Mouse (Mus musculus) hindbrain, embryonic 15.5 days (tissue): ENCODE measurements around the gene Phf5a. TPM values are rescaled to one million over a fixed set of nuclear protein-coding genes. Genes with fewer than 3 reads are reported as not detected.
A peak's percentile ranks its signal among the peaks of the same experiment; 100 is the strongest.

Experiments
- ATAC-seq: fragments of 200-750 bp; cut with Nextera tagmentation; 2 replicates; pipeline ENCODE4 v1.8.0; 2017; ENCODE audit warnings: low read depth, moderate number of reproducible peaks, moderate TSS enrichment; ENCODE audit not compliant: low FRiP score
- H3K27ac ChIP-seq: fragments of 300-500 bp; sonication (generic); replicated peaks from 2 replicates; pipeline ENCODE4 v1.5.1; 2015; ENCODE audit warnings: mild to moderate bottlenecking, inconsistent platforms
- H3K27me3 ChIP-seq: fragments of 300-500 bp; sonication (generic); 2 replicates; pipeline ENCODE4 v1.6.1; 2015; ENCODE audit warnings: control low read depth, inconsistent platforms
- H3K36me3 ChIP-seq: fragments of 300-500 bp; sonication (generic); 2 replicates; pipeline ENCODE4 v1.6.1; 2015; ENCODE audit warnings: control low read depth, inconsistent platforms
- H3K4me1 ChIP-seq: fragments of 300-500 bp; sonication (generic); replicated peaks from 2 replicates; pipeline ENCODE4 v1.6.1; 2015; ENCODE audit warnings: control low read depth, inconsistent platforms
- H3K4me2 ChIP-seq: fragments of 300-500 bp; sonication (generic); 2 replicates; pipeline ENCODE4 v1.6.1; 2015; ENCODE audit warnings: moderate library complexity, mild to moderate bottlenecking, inconsistent platforms
- H3K4me3 ChIP-seq: fragments of 300-500 bp; sonication (generic); 2 replicates; pipeline ENCODE4 v1.5.1; 2015; ENCODE audit warnings: mild to moderate bottlenecking, inconsistent platforms
- H3K9ac ChIP-seq: fragments of 300-500 bp; sonication (generic); 2 replicates; pipeline ENCODE4 v1.6.1; 2015; ENCODE audit warnings: inconsistent platforms
- H3K9me3 ChIP-seq: fragments of 300-500 bp; sonication (generic); 2 replicates; pipeline ENCODE4 v1.6.1; 2016; ENCODE audit warnings: control low read depth, inconsistent platforms
- WGBS: fragments of 180-500 bp; shearing (Covaris S2); methylation state at CpG from one replicate; pipeline ENCODE4 v1.1.7; 2015; 5-methylcytosine and 5-hydroxymethylcytosine counted together
- polyA plus RNA-seq: library from polyadenylated mRNA; unstranded; fragments of >200 nt; fragmentation: Nextera tagmentation; extraction: Ambion mirVana; gene quantifications from 2 replicates; pipeline ENCODE4 v1.2.1, GENCODE M21; 2015

The Phf5a gene
- polyA plus RNA-seq, 1 experiment from 2014 or later = 123 TPM

- no peaks in the 10 kb centered on the region for H3K9me3 ChIP-seq
- peak; percentile 82 for ATAC-seq
- H3K4me2 ChIP-seq = peak within 1 kb of the TSS; percentile 73
- H3K9ac ChIP-seq = peak within 1 kb of the TSS; percentile 88
- peaks cover 31% of the 10 kb centered on the region for H3K36me3 ChIP-seq
- under 1% methylated on average over 53 of the region's 53 CpGs for WGBS
- H3K27me3 ChIP-seq = no peaks in the 10 kb centered on the region
- peak within 1 kb of the TSS; percentile 87 for H3K4me3 ChIP-seq
- H3K4me1 ChIP-seq = peaks cover 39% of the 10 kb centered on the region
- H3K27ac ChIP-seq = peak within 1 kb of the TSS; percentile 98
These were observed 788 bp upstream of the Phf5a start, which contains the start of gene Aco2 for GRCm38 (mm10) chr15:81872262-81873136. TSS of gene Aco2 (plus strand) at chr15:81872309.

DNA sequence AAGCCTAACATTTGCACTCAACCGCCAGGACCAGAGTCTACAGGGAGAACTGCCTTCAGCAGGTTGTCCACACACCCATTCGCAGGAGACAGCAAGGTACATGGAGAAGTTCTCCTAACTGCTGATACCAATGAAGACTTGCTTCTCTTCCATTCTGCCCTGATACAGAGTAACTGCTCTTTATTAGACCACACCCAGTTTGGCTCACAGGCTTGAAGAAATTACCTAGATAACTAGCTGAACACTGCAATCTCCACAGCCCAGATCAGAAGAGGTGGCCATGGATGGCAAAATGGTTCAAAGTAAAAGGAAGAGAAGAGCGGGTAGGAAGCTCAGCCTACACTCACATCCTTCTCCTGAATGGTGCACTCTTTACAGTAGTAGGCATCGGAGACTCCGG, 1.7 kb downstream of the Phf5a start:
- no peak overlapping the region for H3K4me2 ChIP-seq
- H3K4me1 ChIP-seq = peaks cover 32% of the 10 kb centered on the region
- H3K27ac ChIP-seq = no peak overlapping the region
- WGBS = 97% methylated on average over 5 of the region's 5 CpGs
- no peak overlapping the region for H3K9ac ChIP-seq
- no peak for ATAC-seq
- no peaks in the 10 kb centered on the region for H3K9me3 ChIP-seq
- H3K4me3 ChIP-seq = no peak overlapping the region
- H3K36me3 ChIP-seq = peaks cover 55% of the 10 kb centered on the region
- H3K27me3 ChIP-seq = no peaks in the 10 kb centered on the region

DNA sequence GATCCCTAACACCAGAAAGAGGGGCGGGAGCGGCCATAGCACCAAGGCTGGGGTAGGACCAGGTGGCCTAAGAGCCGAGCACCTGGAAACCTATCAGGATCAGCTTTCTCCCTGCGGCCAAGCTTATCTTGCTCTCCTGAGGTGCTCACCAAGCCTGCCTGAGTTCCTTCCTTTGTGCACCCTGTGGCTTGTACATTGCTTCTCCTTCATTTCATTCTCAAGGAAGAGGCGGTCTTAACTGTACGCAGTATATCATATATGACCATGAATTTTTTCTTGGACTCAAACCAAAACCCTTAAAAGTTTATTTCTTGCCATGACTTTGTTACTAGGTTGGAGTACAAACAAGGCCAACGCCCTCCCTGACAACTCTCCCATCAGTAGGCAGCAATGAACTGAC, 7.5 kb downstream of the Phf5a start:
- Histone ChIP-seq H3K9me3 (no peaks in the 10 kb centered on the region), H3K4me3 (no peak overlapping the region), H3K4me1 (peaks cover 11% of the 10 kb centered on the region), H3K4me2 (no peak overlapping the region), H3K27me3 (no peaks in the 10 kb centered on the region), H3K27ac (no peak overlapping the region), H3K36me3 (peaks cover 46% of the 10 kb centered on the region), H3K9ac (no peak overlapping the region)
- whole genome bisulfite sequencing = 98% methylated on average over 7 of the region's 7 CpGs
- no peak for ATAC-seq

DNA sequence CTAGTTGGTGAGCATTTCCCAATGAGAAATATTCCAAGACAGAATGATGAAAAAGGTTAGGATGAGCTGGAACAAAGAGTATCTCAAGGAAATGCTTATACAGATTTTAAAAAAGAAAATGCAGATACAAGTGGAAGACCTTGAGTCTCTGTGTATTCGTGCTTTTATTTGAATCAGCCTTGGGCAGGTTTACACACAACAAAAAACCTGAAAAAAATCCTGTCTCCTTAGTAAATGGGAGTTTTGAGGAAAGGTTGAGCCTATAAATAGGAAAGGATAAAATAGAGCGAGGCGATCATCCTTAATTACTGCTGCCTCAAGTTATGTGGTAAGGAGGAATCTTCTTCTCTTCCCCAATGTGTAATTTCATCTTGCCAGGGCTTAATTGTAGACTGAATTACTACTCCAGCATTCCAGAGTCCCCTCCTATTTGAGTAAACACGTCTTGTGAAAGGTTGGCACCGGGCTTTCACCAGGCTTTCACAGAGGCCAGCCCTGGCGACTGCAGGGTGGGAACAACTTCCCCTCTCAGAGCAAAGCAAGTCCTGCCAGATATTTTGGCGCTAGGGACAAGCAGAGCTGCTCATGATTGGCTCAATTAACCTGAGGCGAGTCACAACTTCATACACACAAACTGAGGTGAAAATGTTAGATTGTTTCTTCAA, 11.1 kb downstream of the Phf5a start:
- H3K27ac ChIP-seq = peak overlapping the region; percentile 97
- WGBS = 43% methylated on average over 8 of the region's 8 CpGs
- H3K9ac ChIP-seq = peak overlapping the region; percentile 25; the same call in 1 of the 2 replicates
- H3K36me3 ChIP-seq = peaks cover 11% of the 10 kb centered on the region
- peak overlapping the region; percentile 95 for H3K4me3 ChIP-seq
- H3K4me2 ChIP-seq = peak overlapping the region; percentile 89
- H3K9me3 ChIP-seq = no peaks in the 10 kb centered on the region
- peaks cover 36% of the 10 kb centered on the region for H3K4me1 ChIP-seq
- no peak for ATAC-seq
- no peaks in the 10 kb centered on the region for H3K27me3 ChIP-seq

DNA sequence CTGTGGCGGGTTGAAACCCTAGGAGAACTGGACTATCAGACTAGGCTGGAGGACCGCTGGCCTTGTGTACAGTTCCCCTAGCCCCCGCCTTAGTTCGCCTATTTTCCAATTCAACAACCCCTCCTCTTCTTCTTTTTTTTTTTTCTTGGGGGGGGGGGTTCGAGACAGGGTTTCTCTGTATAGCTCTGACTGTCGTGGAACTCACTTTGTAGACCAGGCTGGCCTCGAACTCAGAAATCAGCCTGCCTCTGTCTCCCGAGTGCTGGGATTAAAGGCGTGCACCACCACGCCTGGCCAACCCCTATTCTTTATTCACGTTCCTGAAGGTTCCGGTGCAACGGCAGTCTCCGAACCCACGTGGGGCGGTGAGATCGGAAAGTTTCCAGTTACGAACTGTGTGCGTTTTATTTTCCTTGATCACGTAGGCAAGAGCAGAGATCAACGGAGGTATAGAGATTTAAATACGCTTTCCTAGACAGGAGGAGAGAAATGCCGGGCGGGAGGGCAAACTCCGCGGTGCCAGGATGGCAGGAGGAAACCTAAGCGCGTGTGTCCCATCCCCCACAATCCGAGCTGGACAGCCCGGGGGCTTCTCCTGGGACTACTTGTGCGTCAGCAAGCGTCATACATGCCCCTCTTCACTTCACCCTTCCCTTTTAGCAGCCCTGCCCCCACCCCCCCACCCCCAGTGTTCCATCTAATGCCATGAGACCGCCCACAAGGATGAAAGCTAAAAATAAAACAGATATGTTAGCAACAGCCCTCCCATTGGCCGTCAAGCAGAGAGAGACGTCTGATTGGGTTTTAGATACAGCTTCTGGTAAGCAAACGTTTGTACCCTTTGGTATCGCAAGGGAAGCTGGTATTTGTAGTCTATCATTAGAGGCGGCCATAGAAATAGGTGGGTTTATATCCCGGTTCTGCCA, 12.1 kb downstream of the Phf5a start:
- H3K9ac ChIP-seq = peak overlapping the region; percentile 64
- peak overlapping the region; percentile 97 for H3K27ac ChIP-seq
- H3K27me3 ChIP-seq = no peaks in the 10 kb centered on the region
- peaks cover 43% of the 10 kb centered on the region for H3K4me1 ChIP-seq
- H3K36me3 ChIP-seq = peaks cover 3% of the 10 kb centered on the region; the same call in 1 of the 2 replicates
- H3K9me3 ChIP-seq = no peaks in the 10 kb centered on the region
- peak; percentile 85 for ATAC-seq
- WGBS = under 1% methylated on average over 39 of the region's 39 CpGs
- H3K4me2 ChIP-seq = peak overlapping the region; percentile 89
- H3K4me3 ChIP-seq = peak overlapping the region; percentile 95

GRCm38 (mm10) chr15:81858517-81859329, 13.0 kb downstream of the Phf5a start, which contains the start of gene Tob2:
TSS of gene Tob2 (minus strand) at chr15:81858796.
- H3K36me3 ChIP-seq = no peaks in the 10 kb centered on the region
- H3K9ac ChIP-seq = peak within 1 kb of the TSS; percentile 88
- peak within 1 kb of the TSS; percentile 95 for H3K4me3 ChIP-seq
- peak within 1 kb of the TSS; percentile 89 for H3K4me2 ChIP-seq
- H3K4me1 ChIP-seq = peaks cover 43% of the 10 kb centered on the region
- under 1% methylated on average over 44 of the region's 44 CpGs for WGBS
- H3K27me3 ChIP-seq = no peaks in the 10 kb centered on the region
- H3K27ac ChIP-seq = peak within 1 kb of the TSS; percentile 97
- H3K9me3 ChIP-seq = no peaks in the 10 kb centered on the region
- ATAC-seq = 0 out of 2 replicates have a peak, but pooled peaks have one; percentile 5

GRCm38 (mm10) chr15:81858138-81858516, 13.6 kb downstream of the Phf5a start:
- H3K27me3 ChIP-seq = no peaks in the 10 kb centered on the region
- ATAC-seq = peak; percentile 24; the same call in 1 of the 2 replicates
- H3K4me3 ChIP-seq = peak overlapping the region; percentile 95
- peaks cover 43% of the 10 kb centered on the region for H3K4me1 ChIP-seq
- peak overlapping the region; percentile 89 for H3K4me2 ChIP-seq
- under 1% methylated on average over 23 of the region's 23 CpGs for WGBS
- H3K27ac ChIP-seq = peak overlapping the region; percentile 97
- H3K9ac ChIP-seq = peak overlapping the region; percentile 88
- H3K9me3 ChIP-seq = no peaks in the 10 kb centered on the region
- no peaks in the 10 kb centered on the region for H3K36me3 ChIP-seq

- H3K4me3 ChIP-seq = peak overlapping the region; percentile 95
- H3K4me1 ChIP-seq = peaks cover 43% of the 10 kb centered on the region
- no peaks in the 10 kb centered on the region for H3K9me3 ChIP-seq
- no peaks in the 10 kb centered on the region for H3K36me3 ChIP-seq
- WGBS = under 1% methylated on average over 33 of the region's 33 CpGs
- ATAC-seq = no peak
- no peaks in the 10 kb centered on the region for H3K27me3 ChIP-seq
- peak overlapping the region; percentile 97 for H3K27ac ChIP-seq
- H3K4me2 ChIP-seq = peak overlapping the region; percentile 89
- H3K9ac ChIP-seq = peak overlapping the region; percentile 88
These were observed 14.0 kb downstream of the Phf5a start for GRCm38 (mm10) chr15:81857724-81858116.

- no peaks in the 10 kb centered on the region for H3K36me3 ChIP-seq
- H3K4me3 ChIP-seq = peak overlapping the region; percentile 95
- H3K9ac ChIP-seq = peak overlapping the region; percentile 88
- peak overlapping the region; percentile 89 for H3K4me2 ChIP-seq
- peak overlapping the region; percentile 97 for H3K27ac ChIP-seq
- peaks cover 43% of the 10 kb centered on the region for H3K4me1 ChIP-seq
- no peaks in the 10 kb centered on the region for H3K27me3 ChIP-seq
- no peak for ATAC-seq
- under 1% methylated on average over 14 of the region's 14 CpGs for WGBS
- H3K9me3 ChIP-seq = no peaks in the 10 kb centered on the region
These were observed 14.6 kb downstream of the Phf5a start for GRCm38 (mm10) chr15:81856938-81857723.

- Histone ChIP-seq H3K36me3 (peaks cover 7% of the 10 kb centered on the region), H3K27ac (peak overlapping the region; percentile 97), H3K27me3 (no peaks in the 10 kb centered on the region), H3K9me3 (no peaks in the 10 kb centered on the region), H3K4me3 (peak overlapping the region; percentile 95), H3K4me1 (peaks cover 43% of the 10 kb centered on the region), H3K4me2 (peak overlapping the region; percentile 89), H3K9ac (peak overlapping the region; percentile 88)
- peak; percentile 90 for ATAC-seq
- 0% methylated on average over 28 of the region's 28 CpGs for WGBS
These were observed 15.5 kb downstream of the Phf5a start for GRCm38 (mm10) chr15:81856030-81856790.
